Mouse (Mus musculus) yolk sac, embryonic 10.5 days (tissue): ENCODE results near the gene Sema3g.

ENCODE experiments used
- DNase-seq: peaks from one replicate; pipeline ENCODE4 v3.0.0-alpha.2; 2017; ENCODE audit warnings: low spot score

Sema3g gene

DNA sequence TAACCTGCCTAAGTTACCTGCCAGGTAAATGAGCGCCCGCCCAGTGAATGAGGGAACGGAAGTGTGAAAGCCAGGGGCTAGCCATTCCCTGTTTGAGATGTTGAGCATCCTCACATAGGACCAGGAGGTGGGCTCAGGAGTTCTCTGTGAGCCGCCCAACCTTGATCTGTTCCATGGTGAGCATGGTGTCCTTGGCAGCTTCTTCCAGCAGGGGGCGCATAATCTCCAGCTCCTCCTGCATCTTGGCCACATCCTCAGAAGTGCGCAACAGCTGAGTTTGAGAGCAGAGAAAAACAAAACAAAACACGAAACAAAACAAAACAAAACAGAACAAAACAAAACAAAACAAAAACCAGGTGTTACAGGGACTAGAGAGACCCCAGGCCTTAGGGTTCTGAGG is 54.5 kb downstream of the Sema3g start:
- DNase-seq: no peak
